Mouse (Mus musculus) neural tube, embryonic 13.5 days (tissue): ENCODE measurements around the gene Ctrb1. TPM values are rescaled to one million over a fixed set of nuclear protein-coding genes. Genes with fewer than 3 reads are reported as not detected.
A peak's percentile ranks its signal among the peaks of the same experiment; 100 is the strongest.
"Not testable (repeated sequence)": the region's sequence is repeated elsewhere in the genome, so short reads cannot be mapped to it uniquely, and the experiment has no call there.

Experiments
- ATAC-seq: fragments of 200-750 bp; cut with Nextera tagmentation; 2 replicates; pipeline ENCODE4 v1.8.0; 2017; ENCODE audit warnings: low read depth, mild to moderate bottlenecking, moderate TSS enrichment, moderate library complexity
- H3K27ac ChIP-seq: fragments of 300-500 bp; sonication (generic); replicated peaks from 2 replicates; pipeline ENCODE4 v1.5.1; 2015; ENCODE audit warnings: moderate library complexity, mild to moderate bottlenecking, inconsistent platforms
- H3K27me3 ChIP-seq: fragments of 300-500 bp; sonication (generic); 2 replicates; pipeline ENCODE4 v1.6.1; 2015; ENCODE audit warnings: mild to moderate bottlenecking, inconsistent platforms
- H3K36me3 ChIP-seq: fragments of 300-500 bp; sonication (generic); 2 replicates; pipeline ENCODE4 v1.6.1; 2015; ENCODE audit warnings: mild to moderate bottlenecking, inconsistent platforms
- H3K4me1 ChIP-seq: fragments of 300-500 bp; sonication (generic); replicated peaks from 2 replicates; pipeline ENCODE4 v1.6.1; 2015; ENCODE audit warnings: inconsistent platforms
- H3K4me2 ChIP-seq: fragments of 300-500 bp; sonication (generic); 2 replicates; pipeline ENCODE4 v1.6.1; 2015; ENCODE audit warnings: inconsistent platforms, mild to moderate bottlenecking, moderate library complexity
- H3K4me3 ChIP-seq: fragments of 300-500 bp; sonication (generic); 2 replicates; pipeline ENCODE4 v1.5.1; 2015; ENCODE audit warnings: mild to moderate bottlenecking, inconsistent platforms
- H3K9ac ChIP-seq: fragments of 300-500 bp; sonication (generic); 2 replicates; pipeline ENCODE4 v1.6.1; 2015; ENCODE audit warnings: moderate library complexity, mild to moderate bottlenecking, inconsistent platforms
- H3K9me3 ChIP-seq: fragments of 300-500 bp; sonication (generic); 2 replicates; pipeline ENCODE4 v1.6.1; 2016; ENCODE audit warnings: inconsistent platforms
- WGBS: fragments of 180-500 bp; shearing (Covaris S2); methylation state at CpG from one replicate; pipeline ENCODE4 v1.1.7; 2015; 5-methylcytosine and 5-hydroxymethylcytosine counted together
- polyA plus RNA-seq: library from polyadenylated mRNA; unstranded; fragments of >200 nt; fragmentation: Nextera tagmentation; extraction: Ambion mirVana; gene quantifications from 2 replicates; pipeline ENCODE4 v1.2.1, GENCODE M21; 2015

The Ctrb1 gene
- polyA plus RNA-seq, 1 experiment from 2014 or later, result not detected

- 92% methylated on average over 2 of the region's 2 CpGs for WGBS
- Histone ChIP-seq H3K27me3 (no peaks in the 10 kb centered on the region), H3K27ac (no peak overlapping the region), H3K4me1 (no peaks in the 10 kb centered on the region), H3K4me2 (no peak overlapping the region), H3K9ac (no peak overlapping the region), H3K9me3 (no peaks in the 10 kb centered on the region), H3K4me3 (no peak overlapping the region), H3K36me3 (peaks cover 54% of the 10 kb centered on the region)
- ATAC-seq, result no peak
Observed at GRCm38 (mm10) chr8:111666751-111667150, 24.1 kb downstream of the Ctrb1 start.

GRCm38 (mm10) chr8:111662473-111662872 lies 28.3 kb downstream of the Ctrb1 start:
- Histone ChIP-seq H3K36me3 (peaks cover 39% of the 10 kb centered on the region), H3K4me2 (no peak overlapping the region), H3K4me1 (0 out of 2 replicates have a peak, but pooled peaks cover 5% of the 10 kb centered on the region), H3K9ac (no peak overlapping the region), H3K9me3 (no peaks in the 10 kb centered on the region), H3K4me3 (no peak overlapping the region), H3K27ac (no peak overlapping the region), H3K27me3 (no peaks in the 10 kb centered on the region)
- WGBS, result 90% methylated on average over 3 of the region's 3 CpGs
- no peak for ATAC-seq

- Histone ChIP-seq H3K4me3 (no peak overlapping the region), H3K9me3 (0 out of 2 replicates have a peak, but pooled peaks cover 3% of the 10 kb centered on the region), H3K27ac (no peak overlapping the region), H3K36me3 (peaks cover 30% of the 10 kb centered on the region), H3K4me2 (no peak overlapping the region), H3K4me1 (0 out of 2 replicates have a peak, but pooled peaks cover 8% of the 10 kb centered on the region), H3K9ac (no peak overlapping the region), H3K27me3 (no peaks in the 10 kb centered on the region)
- 90% methylated on average over 6 of the region's 6 CpGs for WGBS
- ATAC-seq, result no peak
Observed at GRCm38 (mm10) chr8:111658819-111659423, 31.9 kb downstream of the Ctrb1 start.

- Histone ChIP-seq H3K4me3 (no peak overlapping the region), H3K9ac (no peak overlapping the region), H3K27me3 (no peaks in the 10 kb centered on the region), H3K36me3 (peaks cover 34% of the 10 kb centered on the region), H3K27ac (no peak overlapping the region), H3K4me1 (0 out of 2 replicates have a peak, but pooled peaks cover 8% of the 10 kb centered on the region), H3K4me2 (no peak overlapping the region), H3K9me3 (0 out of 2 replicates have a peak, but pooled peaks cover 3% of the 10 kb centered on the region)
- no peak for ATAC-seq
- WGBS, result 3% methylated on average over 1 of the region's 1 CpGs
Observed at GRCm38 (mm10) chr8:111657312-111657854, 33.4 kb downstream of the Ctrb1 start.

GRCm38 (mm10) chr8:111653524-111653923 lies 37.3 kb downstream of the Ctrb1 start:
- no peak overlapping the region for H3K4me2 ChIP-seq
- peaks cover 14% of the 10 kb centered on the region; the same call in 1 of the 2 replicates for H3K4me1 ChIP-seq
- 0 out of 2 replicates have a peak, but pooled peaks cover 3% of the 10 kb centered on the region for H3K9me3 ChIP-seq
- peaks cover 11% of the 10 kb centered on the region; the same call in 1 of the 2 replicates for H3K36me3 ChIP-seq
- H3K9ac ChIP-seq, result no peak overlapping the region
- no peak overlapping the region for H3K27ac ChIP-seq
- H3K4me3 ChIP-seq, result no peak overlapping the region
- 98% methylated on average over 2 of the region's 2 CpGs for WGBS
- no peaks in the 10 kb centered on the region for H3K27me3 ChIP-seq
- ATAC-seq, result no peak

GRCm38 (mm10) chr8:111650651-111651050 lies 40.2 kb downstream of the Ctrb1 start:
- no peak for ATAC-seq
- Histone ChIP-seq H3K27me3 (no peaks in the 10 kb centered on the region), H3K4me1 (peaks cover 17% of the 10 kb centered on the region; the same call in 1 of the 2 replicates), H3K9me3 (0 out of 2 replicates have a peak, but pooled peaks cover 3% of the 10 kb centered on the region), H3K4me2 (no peak overlapping the region), H3K4me3 (no peak overlapping the region), H3K27ac (no peak overlapping the region), H3K9ac (no peak overlapping the region), H3K36me3 (peaks cover 11% of the 10 kb centered on the region; the same call in 1 of the 2 replicates)
- WGBS, result 78% methylated on average over 3 of the region's 3 CpGs

- H3K9me3 ChIP-seq, result no peaks in the 10 kb centered on the region
- 57% methylated on average over 2 of the region's 2 CpGs for WGBS
- no peaks in the 10 kb centered on the region for H3K27me3 ChIP-seq
- H3K27ac ChIP-seq, result no peak overlapping the region
- no peak overlapping the region for H3K9ac ChIP-seq
- H3K4me2 ChIP-seq, result no peak overlapping the region
- ATAC-seq, result no peak
- H3K36me3 ChIP-seq, result 0 out of 2 replicates have a peak, but pooled peaks cover 4% of the 10 kb centered on the region
- H3K4me3 ChIP-seq, result no peak overlapping the region
- H3K4me1 ChIP-seq, result peaks cover 24% of the 10 kb centered on the region; the same call in 1 of the 2 replicates
Observed at GRCm38 (mm10) chr8:111648834-111649233, 42.0 kb downstream of the Ctrb1 start.

GRCm38 (mm10) chr8:111645715-111646114 lies 45.1 kb downstream of the Ctrb1 start:
- Histone ChIP-seq H3K27ac (no peak overlapping the region), H3K4me1 (peaks cover 32% of the 10 kb centered on the region), H3K36me3 (no peaks in the 10 kb centered on the region), H3K9ac (no peak overlapping the region), H3K9me3 (no peaks in the 10 kb centered on the region), H3K4me2 (no peak overlapping the region), H3K27me3 (no peaks in the 10 kb centered on the region), H3K4me3 (no peak overlapping the region)
- no peak for ATAC-seq
- 99% methylated on average over 8 of the region's 8 CpGs for WGBS

- H3K36me3 ChIP-seq, H3K9me3 ChIP-seq, ATAC-seq, H3K27me3 ChIP-seq: not testable (repeated sequence)
- Histone ChIP-seq H3K4me3 (peak overlapping the region; percentile 86), H3K4me1 (peaks cover 32% of the 10 kb centered on the region), H3K9ac (peak overlapping the region; percentile 91; the same call in 1 of the 2 replicates), H3K27ac (peak overlapping the region; percentile 54; the same call in 1 of the 2 replicates), H3K4me2 (peak overlapping the region; percentile 62)
- 62% methylated on average over 12 of the region's 12 CpGs for WGBS
Observed at GRCm38 (mm10) chr8:111644286-111645051, 46.3 kb downstream of the Ctrb1 start.

GRCm38 (mm10) chr8:111643264-111644141 lies 47.3 kb downstream of the Ctrb1 start, which contains the start of gene Zfp1:
TSS of gene Zfp1 (plus strand) at chr8:111643401.
- H3K36me3 ChIP-seq, result no peaks in the 10 kb centered on the region
- WGBS, result 1% methylated on average over 75 of the region's 75 CpGs
- H3K9me3 ChIP-seq, result no peaks in the 10 kb centered on the region
- peaks cover 25% of the 10 kb centered on the region for H3K4me1 ChIP-seq
- peak within 1 kb of the TSS; percentile 62 for H3K4me2 ChIP-seq
- H3K9ac ChIP-seq, result peak within 1 kb of the TSS; percentile 91
- ATAC-seq, result peak; percentile 99
- peak within 1 kb of the TSS; percentile 94 for H3K27ac ChIP-seq
- H3K27me3 ChIP-seq, result no peaks in the 10 kb centered on the region
- H3K4me3 ChIP-seq, result peak within 1 kb of the TSS; percentile 86

- 13% methylated on average over 5 of the region's 5 CpGs for WGBS
- H3K9ac ChIP-seq, result peak overlapping the region; percentile 91
- H3K4me1 ChIP-seq, result peaks cover 23% of the 10 kb centered on the region
- no peaks in the 10 kb centered on the region for H3K27me3 ChIP-seq
- ATAC-seq, result peak; percentile 49
- peak overlapping the region; percentile 62 for H3K4me2 ChIP-seq
- peak overlapping the region; percentile 94 for H3K27ac ChIP-seq
- no peaks in the 10 kb centered on the region for H3K9me3 ChIP-seq
- peak overlapping the region; percentile 86 for H3K4me3 ChIP-seq
- no peaks in the 10 kb centered on the region for H3K36me3 ChIP-seq
Observed at GRCm38 (mm10) chr8:111642939-111643263, 47.9 kb downstream of the Ctrb1 start.
